Mouse (Mus musculus) embryonic facial prominence, embryonic 10.5 days (tissue): ENCODE results near the gene Gpr119. TPM values are rescaled to one million over a fixed set of nuclear protein-coding genes. Genes with fewer than 3 reads are reported as not detected.

Source experiments
- DNase-seq: peaks from one replicate; pipeline ENCODE4 v3.0.0-alpha.2; 2017; ENCODE audit warnings: low spot score
- H3K27ac ChIP-seq: fragments of 300-500 bp; sonication (generic); replicated peaks from 2 replicates; pipeline ENCODE4 v1.5.1; 2016; ENCODE audit warnings: mild to moderate bottlenecking
- H3K27me3 ChIP-seq: fragments of 300-500 bp; sonication (generic); replicated peaks from 2 replicates; pipeline ENCODE4 v1.6.1; 2016; ENCODE audit warnings: low read depth, mild to moderate bottlenecking; ENCODE audit not compliant: poor library complexity, severe bottlenecking
- H3K36me3 ChIP-seq: fragments of 300-500 bp; sonication (generic); replicated peaks from 2 replicates; pipeline ENCODE4 v1.6.1; 2016; ENCODE audit warnings: mild to moderate bottlenecking, moderate library complexity
- H3K4me1 ChIP-seq: fragments of 300-500 bp; sonication (generic); 2 replicates; pipeline ENCODE4 v1.6.1; 2016
- H3K4me3 ChIP-seq: fragments of 300-500 bp; sonication (generic); 2 replicates; pipeline ENCODE4 v1.5.1; 2016; ENCODE audit warnings: mild to moderate bottlenecking, moderate library complexity
- H3K9me3 ChIP-seq: fragments of 300-500 bp; sonication (generic); 2 replicates; pipeline ENCODE4 v1.6.1; 2016; ENCODE audit warnings: mild to moderate bottlenecking
- WGBS: fragments of 180-500 bp; shearing (Covaris S2); methylation state at CpG from one replicate; pipeline ENCODE4 v1.1.7; 2016; 5-methylcytosine and 5-hydroxymethylcytosine counted together
- microRNA-seq: library from miRNA; unstranded; fragments of <30 nt; microRNA quantifications from one replicate; pipeline ENCODE4, GENCODE M21; 2017
- polyA plus RNA-seq: library from polyadenylated mRNA; unstranded; fragments of >200 nt; fragmentation: Nextera tagmentation; extraction: Ambion mirVana; gene quantifications from 2 replicates; pipeline ENCODE4 v1.2.1, GENCODE M21; 2016

Gpr119 gene
- polyA plus RNA-seq, 1 experiment from 2014 or later = not detected

- H3K4me3 ChIP-seq = peak within 1 kb of the TSS; percentile 68
- 10% methylated on average over 38 of the region's 38 CpGs for WGBS
- no peaks in the 10 kb centered on the region for H3K9me3 ChIP-seq
- DNase-seq = peak; percentile 82
- H3K4me1 ChIP-seq = no peaks in the 10 kb centered on the region
- peak within 1 kb of the TSS; percentile 85 for H3K27ac ChIP-seq
- no peaks in the 10 kb centered on the region for H3K27me3 ChIP-seq
- 0 out of 2 replicates have a peak, but pooled peaks cover 2% of the 10 kb centered on the region for H3K36me3 ChIP-seq
These were observed 50.8 kb downstream of the Gpr119 start, which contains the start of gene Slc25a14 for GRCm38 (mm10) chrX:48623379-48624053. Gene Slc25a14, plus strand, starts transcription at chrX:48623413.

DNA sequence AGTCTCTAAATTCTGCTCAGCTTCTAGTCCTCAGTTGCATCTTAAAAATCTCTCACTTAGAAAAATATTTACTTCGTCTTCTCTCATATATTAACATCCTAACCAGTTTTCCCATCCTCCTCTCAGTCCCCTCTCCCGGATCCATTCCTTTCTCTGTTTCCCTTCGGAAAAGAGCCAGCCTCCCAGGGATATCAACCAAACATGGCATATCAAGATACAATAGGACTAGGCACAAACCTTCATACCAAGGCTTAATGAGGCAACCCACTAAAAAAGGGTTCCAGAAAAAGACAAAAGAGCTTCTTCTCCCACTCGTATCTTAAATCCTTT, 51.3 kb downstream of the Gpr119 start:
- peak overlapping the region; percentile 68 for H3K4me3 ChIP-seq
- no peaks in the 10 kb centered on the region for H3K4me1 ChIP-seq
- peak overlapping the region; percentile 85 for H3K27ac ChIP-seq
- no peak for DNase-seq
- H3K27me3 ChIP-seq = no peaks in the 10 kb centered on the region
- WGBS = 29% methylated on average over 4 of the region's 4 CpGs
- H3K9me3 ChIP-seq = no peaks in the 10 kb centered on the region
- no peaks in the 10 kb centered on the region for H3K36me3 ChIP-seq

Small RNAs within 50 kb of the gene (microRNA-seq; reads per million reads assigned to microRNA genes)
- gene Gm27828 = not detected

Other genes with a start within 250 kb of the Gpr119 start
- gene Elf4, start 211.3 kb downstream of the Gpr119 start, polyA plus RNA-seq = 2.4 TPM in 2 replicates
- gene Aifm1, start 160.9 kb downstream of the Gpr119 start, polyA plus RNA-seq = 82.9 and 84.3 TPM in 2 replicates
- gene Rab33a, start 155.2 kb downstream of the Gpr119 start, polyA plus RNA-seq = 6.4 and 7.1 TPM in 2 replicates
- 19.1 and 20.8 TPM in 2 replicates for gene Zfp280c, start 80.0 kb downstream of the Gpr119 start, polyA plus RNA-seq
- 17.3 and 17.7 TPM in 2 replicates for gene Slc25a14, start 51.1 kb downstream of the Gpr119 start, polyA plus RNA-seq
- 28.7 and 29.0 TPM in 2 replicates for gene Rbmx2, start 20.5 kb upstream of the Gpr119 start, polyA plus RNA-seq
- gene Gm595, start 203.2 kb upstream of the Gpr119 start, polyA plus RNA-seq = not detected in 2 replicates